Mouse (Mus musculus) limb, embryonic 13.5 days (tissue): ENCODE data around the gene Fcgr2b. TPM values are rescaled to one million over a fixed set of nuclear protein-coding genes. Genes with fewer than 3 reads are reported as not detected.
"Not testable (repeated sequence)": the region's sequence is repeated elsewhere in the genome, so short reads cannot be mapped to it uniquely, and the experiment has no call there.

Source experiments
- ATAC-seq: fragments of 200-750 bp; cut with Nextera tagmentation; 2 replicates; pipeline ENCODE4 v1.8.0; 2017; ENCODE audit warnings: low read depth, moderate number of reproducible peaks, moderate TSS enrichment; ENCODE audit not compliant: low FRiP score
- H3K27ac ChIP-seq: fragments of 300-500 bp; sonication (generic); 2 replicates; pipeline ENCODE4 v1.5.1; 2015; ENCODE audit warnings: inconsistent platforms, mild to moderate bottlenecking, moderate library complexity
- H3K27me3 ChIP-seq: fragments of 300-500 bp; sonication (generic); 2 replicates; pipeline ENCODE4 v1.6.1; 2015; ENCODE audit warnings: mild to moderate bottlenecking, inconsistent platforms
- H3K36me3 ChIP-seq: fragments of 300-500 bp; sonication (generic); 2 replicates; pipeline ENCODE4 v1.6.1; 2015; ENCODE audit warnings: inconsistent platforms, mild to moderate bottlenecking, moderate library complexity
- H3K4me1 ChIP-seq: fragments of 300-500 bp; sonication (generic); 2 replicates; pipeline ENCODE4 v1.6.1; 2015; ENCODE audit warnings: inconsistent platforms
- H3K4me2 ChIP-seq: fragments of 300-500 bp; sonication (generic); replicated peaks from 2 replicates; pipeline ENCODE4 v1.6.1; 2015; ENCODE audit warnings: inconsistent platforms, mild to moderate bottlenecking, moderate library complexity
- H3K4me3 ChIP-seq: fragments of 300-500 bp; sonication (generic); 2 replicates; pipeline ENCODE4 v1.5.1; 2015; ENCODE audit warnings: moderate library complexity, mild to moderate bottlenecking, inconsistent platforms
- H3K9ac ChIP-seq: fragments of 300-500 bp; sonication (generic); 2 replicates; pipeline ENCODE4 v1.6.1; 2015; ENCODE audit warnings: mild to moderate bottlenecking, inconsistent platforms
- H3K9me3 ChIP-seq: fragments of 300-500 bp; sonication (generic); 2 replicates; pipeline ENCODE4 v1.6.1; 2016; ENCODE audit warnings: inconsistent platforms
- WGBS: fragments of 180-500 bp; shearing (Covaris S2); methylation state at CpG from one replicate; pipeline ENCODE4 v1.1.7; 2015; 5-methylcytosine and 5-hydroxymethylcytosine counted together
- polyA plus RNA-seq: library from polyadenylated mRNA; unstranded; fragments of >200 nt; fragmentation: Nextera tagmentation; extraction: Ambion mirVana; gene quantifications from 2 replicates; pipeline ENCODE4 v1.2.1, GENCODE M21; 2015

Fcgr2b gene
- polyA plus RNA-seq, 1 experiment from 2014 or later: 0.84 TPM

DNA sequence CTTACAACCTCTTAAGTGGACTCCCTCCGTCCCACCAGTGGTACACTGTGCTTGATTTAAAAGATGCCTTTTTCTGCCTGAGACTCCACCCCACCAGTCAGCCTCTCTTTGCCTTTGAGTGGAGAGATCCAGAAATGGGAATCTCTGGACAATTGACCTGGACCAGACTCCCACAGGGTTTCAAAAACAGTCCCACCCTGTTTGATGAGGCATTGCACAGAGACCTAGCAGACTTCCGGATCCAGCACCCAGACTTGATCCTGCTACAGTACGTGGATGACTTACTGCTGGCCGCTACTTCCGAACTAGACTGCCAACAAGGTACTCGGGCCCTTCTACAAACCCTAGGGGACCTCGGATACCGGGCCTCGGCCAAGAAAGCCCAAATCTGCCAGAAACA, 31.4 kb downstream of the Fcgr2b start:
- ATAC-seq, H3K9ac ChIP-seq, H3K27me3 ChIP-seq, H3K4me2 ChIP-seq, H3K4me3 ChIP-seq, H3K27ac ChIP-seq, H3K4me1 ChIP-seq, H3K36me3 ChIP-seq: not testable (repeated sequence)
- WGBS: 98% methylated on average over 8 of the region's 9 CpGs
- peaks cover 18% of the 10 kb centered on the region for H3K9me3 ChIP-seq

DNA sequence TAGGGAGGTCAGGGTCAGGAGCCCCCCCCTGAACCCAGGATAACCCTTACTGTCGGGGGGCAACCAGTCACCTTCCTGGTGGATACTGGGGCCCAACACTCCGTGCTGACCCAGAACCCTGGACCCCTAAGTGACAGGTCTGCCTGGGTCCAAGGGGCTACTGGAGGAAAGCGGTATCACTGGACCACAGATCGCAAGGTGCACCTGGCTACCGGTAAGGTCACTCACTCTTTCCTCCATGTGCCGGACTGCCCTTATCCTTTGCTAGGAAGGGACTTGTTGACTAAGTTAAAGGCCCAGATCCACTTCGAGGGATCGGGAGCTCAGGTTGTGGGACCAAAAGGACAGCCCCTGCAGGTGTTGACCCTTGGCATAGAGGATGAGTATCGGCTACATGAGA, 32.2 kb downstream of the Fcgr2b start:
- not testable (repeated sequence) for H3K9ac ChIP-seq, H3K36me3 ChIP-seq, H3K4me2 ChIP-seq, H3K27ac ChIP-seq, ATAC-seq, H3K4me1 ChIP-seq, H3K27me3 ChIP-seq, H3K4me3 ChIP-seq
- 94% methylated on average over 9 of the region's 9 CpGs for WGBS
- H3K9me3 ChIP-seq: peaks cover 18% of the 10 kb centered on the region

DNA sequence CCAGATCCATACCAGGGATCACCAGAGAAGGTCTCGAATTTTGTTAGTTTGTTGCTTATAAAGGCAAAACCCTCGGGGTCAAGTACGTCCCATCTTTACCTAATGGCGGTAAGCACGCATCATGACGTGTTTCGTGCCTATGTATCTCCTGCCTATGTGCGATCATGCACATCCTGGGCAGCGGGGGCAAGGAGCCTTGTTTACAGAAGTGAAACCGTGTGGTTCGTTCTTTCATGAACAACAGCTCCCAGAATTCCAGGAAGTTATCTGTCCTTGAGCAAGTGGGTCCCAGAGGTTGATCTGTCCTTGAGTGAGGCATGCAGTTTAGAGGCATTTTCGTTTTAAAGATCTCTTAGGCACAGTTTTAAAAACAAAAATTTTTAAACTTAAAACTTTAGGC, 37.1 kb downstream of the Fcgr2b start:
- Histone ChIP-seq H3K4me2 (no peak overlapping the region), H3K9ac (no peak overlapping the region), H3K4me1 (no peaks in the 10 kb centered on the region), H3K27ac (no peak overlapping the region), H3K36me3 (no peaks in the 10 kb centered on the region), H3K4me3 (no peak overlapping the region), H3K9me3 (peaks cover 10% of the 10 kb centered on the region), H3K27me3 (no peaks in the 10 kb centered on the region)
- ATAC-seq: no peak
- 88% methylated on average over 12 of the region's 12 CpGs for WGBS

DNA sequence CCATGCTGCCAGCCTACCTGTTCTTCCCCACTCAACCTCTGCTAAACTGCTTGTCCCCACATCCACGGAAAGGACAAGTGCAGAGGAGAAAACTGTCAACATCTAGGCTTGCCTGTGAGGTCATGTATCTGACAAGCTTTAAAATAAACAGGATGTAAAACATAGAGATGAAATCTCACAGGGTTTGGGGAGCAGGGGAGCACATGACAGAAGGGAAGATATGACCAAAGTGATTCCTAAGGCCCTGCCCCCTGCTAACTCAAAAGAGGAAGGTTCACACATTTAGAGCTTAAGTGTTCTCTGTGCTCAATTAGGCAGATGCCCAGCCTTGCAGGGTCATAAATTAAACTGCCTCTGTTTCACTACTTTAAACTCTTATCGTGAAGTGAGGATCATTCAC, 42.0 kb downstream of the Fcgr2b start:
- H3K27ac ChIP-seq: no peak overlapping the region
- no peaks in the 10 kb centered on the region for H3K36me3 ChIP-seq
- H3K9ac ChIP-seq: no peak overlapping the region
- H3K4me2 ChIP-seq: no peak overlapping the region
- 44% methylated on average over 2 of the region's 2 CpGs for WGBS
- ATAC-seq: no peak
- no peaks in the 10 kb centered on the region for H3K27me3 ChIP-seq
- no peaks in the 10 kb centered on the region for H3K9me3 ChIP-seq
- H3K4me1 ChIP-seq: no peaks in the 10 kb centered on the region
- no peak overlapping the region for H3K4me3 ChIP-seq

DNA sequence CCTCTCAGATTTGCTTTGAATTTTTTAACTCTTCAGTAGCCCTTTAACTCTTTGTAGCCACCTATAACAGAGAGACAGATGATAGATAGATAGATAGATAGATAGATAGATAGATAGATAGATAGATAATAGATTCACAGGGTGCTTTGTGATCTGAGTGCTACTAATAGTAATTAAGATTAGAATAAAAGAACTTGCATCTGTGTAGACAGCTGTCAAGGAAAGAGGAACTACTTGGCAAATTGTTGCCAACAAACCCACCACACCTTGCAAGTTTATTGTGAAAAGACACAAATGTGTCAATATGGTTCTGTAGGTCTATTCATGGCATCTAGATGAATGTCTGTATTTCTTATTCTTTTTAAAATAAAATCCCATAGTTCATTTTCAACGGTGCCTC, 42.4 kb downstream of the Fcgr2b start:
- 83% methylated on average over 1 of the region's 1 CpGs for WGBS
- H3K27ac ChIP-seq: no peak overlapping the region
- no peaks in the 10 kb centered on the region for H3K36me3 ChIP-seq
- H3K4me2 ChIP-seq: no peak overlapping the region
- no peaks in the 10 kb centered on the region for H3K4me1 ChIP-seq
- no peaks in the 10 kb centered on the region for H3K27me3 ChIP-seq
- ATAC-seq: no peak
- H3K9me3 ChIP-seq: no peaks in the 10 kb centered on the region
- H3K4me3 ChIP-seq: no peak overlapping the region
- H3K9ac ChIP-seq: no peak overlapping the region

DNA sequence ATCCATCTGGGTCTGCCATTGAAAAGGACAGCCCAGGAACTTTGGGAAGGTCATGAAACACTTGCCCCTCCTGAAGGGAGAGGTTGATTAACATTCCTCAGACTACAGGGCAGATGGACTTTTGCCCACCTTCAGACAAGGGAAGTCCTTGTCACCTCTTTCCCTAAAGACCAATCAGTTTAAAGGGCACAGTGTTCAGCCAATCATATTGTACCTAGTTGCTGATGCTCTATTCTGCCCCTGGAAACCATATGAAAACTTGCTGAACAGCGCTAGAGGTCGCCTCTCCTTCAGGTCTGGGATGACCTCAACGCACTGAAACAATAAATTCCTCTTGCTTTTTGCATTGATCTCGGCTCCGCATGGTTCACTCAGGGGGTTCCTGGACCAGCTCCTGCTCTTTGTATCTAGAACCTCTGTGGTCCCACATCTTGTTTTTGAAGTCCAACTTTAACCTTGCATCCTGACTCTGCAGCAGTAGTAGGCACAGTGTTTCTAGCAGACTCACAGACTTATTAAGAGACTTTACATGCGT, 42.9 kb downstream of the Fcgr2b start:
- Histone ChIP-seq H3K27me3 (no peaks in the 10 kb centered on the region), H3K9ac (no peak overlapping the region), H3K4me2 (no peak overlapping the region), H3K9me3 (no peaks in the 10 kb centered on the region), H3K4me1 (no peaks in the 10 kb centered on the region), H3K4me3 (no peak overlapping the region), H3K27ac (no peak overlapping the region), H3K36me3 (no peaks in the 10 kb centered on the region)
- WGBS: 73% methylated on average over 6 of the region's 6 CpGs
- no peak for ATAC-seq

DNA sequence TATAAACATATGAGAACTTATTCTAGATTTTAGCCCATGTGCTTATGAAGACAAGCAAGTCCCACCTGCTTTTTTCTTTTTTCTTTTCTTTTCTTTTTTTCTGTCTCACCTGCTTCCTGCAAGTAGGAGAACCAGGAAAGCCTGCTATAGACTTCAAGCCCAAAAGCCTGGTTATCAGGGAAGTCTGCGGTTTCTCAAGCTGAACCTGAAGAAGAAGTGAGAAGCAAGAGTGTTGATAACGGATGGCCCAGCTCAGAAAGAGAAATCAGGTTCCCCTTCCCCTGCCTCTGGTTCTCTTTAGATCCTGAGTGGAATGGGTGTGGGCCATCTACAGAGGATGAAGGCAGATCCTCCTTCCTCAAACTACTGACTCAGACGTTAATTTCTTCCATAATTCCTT, 44.3 kb downstream of the Fcgr2b start:
- no peaks in the 10 kb centered on the region for H3K9me3 ChIP-seq
- H3K27me3 ChIP-seq: no peaks in the 10 kb centered on the region
- no peak overlapping the region for H3K27ac ChIP-seq
- no peak overlapping the region for H3K4me3 ChIP-seq
- H3K4me1 ChIP-seq: no peaks in the 10 kb centered on the region
- ATAC-seq: no peak
- no peak overlapping the region for H3K4me2 ChIP-seq
- H3K9ac ChIP-seq: no peak overlapping the region
- H3K36me3 ChIP-seq: no peaks in the 10 kb centered on the region
- 84% methylated on average over 3 of the region's 3 CpGs for WGBS

DNA sequence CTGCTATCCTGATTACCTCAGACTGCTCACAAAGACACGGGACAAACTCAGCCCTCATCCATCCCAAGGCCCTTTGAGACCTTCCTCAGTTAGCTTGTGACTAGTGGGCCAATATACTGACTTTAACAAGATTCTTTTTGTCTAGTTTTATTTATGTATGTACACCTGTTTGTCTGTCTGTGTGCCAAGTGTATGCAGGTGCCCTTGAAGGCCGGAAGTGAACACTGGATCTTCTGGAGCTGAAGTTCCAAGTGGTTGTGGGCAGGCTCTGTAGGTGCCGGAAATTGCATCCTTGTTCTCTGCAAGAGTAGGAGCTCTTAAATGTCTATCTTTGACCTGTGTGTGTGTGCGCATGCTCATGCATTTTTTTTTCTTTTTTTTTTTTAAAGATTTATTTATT, 47.1 kb downstream of the Fcgr2b start:
- ATAC-seq: no peak
- no peaks in the 10 kb centered on the region for H3K9me3 ChIP-seq
- no peaks in the 10 kb centered on the region for H3K4me1 ChIP-seq
- H3K4me2 ChIP-seq: no peak overlapping the region
- H3K27me3 ChIP-seq: no peaks in the 10 kb centered on the region
- H3K27ac ChIP-seq: no peak overlapping the region
- WGBS: 83% methylated on average over 4 of the region's 4 CpGs
- no peak overlapping the region for H3K9ac ChIP-seq
- H3K36me3 ChIP-seq: no peaks in the 10 kb centered on the region
- H3K4me3 ChIP-seq: no peak overlapping the region

DNA sequence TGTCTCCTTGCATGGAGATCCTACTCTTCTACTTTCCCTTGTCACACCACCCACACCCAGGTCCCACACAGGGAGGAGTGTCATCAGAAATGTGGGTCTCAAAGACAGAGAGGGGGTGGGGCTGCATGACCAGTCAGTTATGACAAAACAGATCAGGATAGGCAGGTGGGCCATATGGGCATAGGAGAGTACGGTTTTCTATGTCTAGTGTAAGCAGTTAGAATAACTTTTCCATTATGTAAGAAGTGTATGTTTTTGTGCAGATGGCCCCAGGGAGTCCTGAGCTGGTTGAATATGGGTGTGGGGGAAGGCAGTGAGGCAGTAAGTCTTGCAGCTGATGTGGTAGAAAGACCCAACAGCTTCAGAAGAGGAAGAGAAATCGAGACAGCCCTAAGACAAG, 47.9 kb downstream of the Fcgr2b start:
- Histone ChIP-seq H3K4me1 (no peaks in the 10 kb centered on the region), H3K9ac (no peak overlapping the region), H3K27me3 (no peaks in the 10 kb centered on the region), H3K27ac (no peak overlapping the region), H3K36me3 (no peaks in the 10 kb centered on the region), H3K9me3 (no peaks in the 10 kb centered on the region), H3K4me3 (no peak overlapping the region), H3K4me2 (no peak overlapping the region)
- 67% methylated on average over 2 of the region's 2 CpGs for WGBS
- no peak for ATAC-seq

DNA sequence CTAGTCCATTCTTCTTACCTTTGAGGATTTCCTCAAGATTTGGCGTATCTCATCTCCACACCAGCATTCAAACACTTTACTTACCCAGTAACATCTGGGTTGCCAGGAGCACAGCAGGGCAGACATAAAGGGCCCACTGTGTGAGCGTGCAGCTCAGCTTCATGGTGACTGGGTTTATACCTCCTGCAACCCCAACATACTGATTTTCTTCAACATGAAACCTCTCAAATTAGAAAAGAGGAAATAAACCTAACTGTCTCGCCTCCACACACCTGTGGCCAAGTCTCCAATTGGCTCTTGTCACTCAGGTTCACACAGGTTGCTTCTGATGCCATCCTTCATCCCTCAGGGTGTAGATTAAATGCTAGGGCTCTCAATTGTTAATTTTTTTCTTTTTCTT, 49.0 kb downstream of the Fcgr2b start, which contains the start of gene Fcrla:
Fcrla (minus strand) TSS at position 206 of the 400 bp plus-strand sequence.
- no peaks in the 10 kb centered on the region for H3K27me3 ChIP-seq
- no peaks in the 10 kb centered on the region for H3K4me1 ChIP-seq
- no peak within 1 kb of the TSS for H3K4me3 ChIP-seq
- no peaks in the 10 kb centered on the region for H3K9me3 ChIP-seq
- H3K27ac ChIP-seq: no peak within 1 kb of the TSS
- no peaks in the 10 kb centered on the region for H3K36me3 ChIP-seq
- ATAC-seq: no peak
- H3K4me2 ChIP-seq: no peak within 1 kb of the TSS
- WGBS: 75% methylated on average over 3 of the region's 3 CpGs
- H3K9ac ChIP-seq: no peak within 1 kb of the TSS

DNA sequence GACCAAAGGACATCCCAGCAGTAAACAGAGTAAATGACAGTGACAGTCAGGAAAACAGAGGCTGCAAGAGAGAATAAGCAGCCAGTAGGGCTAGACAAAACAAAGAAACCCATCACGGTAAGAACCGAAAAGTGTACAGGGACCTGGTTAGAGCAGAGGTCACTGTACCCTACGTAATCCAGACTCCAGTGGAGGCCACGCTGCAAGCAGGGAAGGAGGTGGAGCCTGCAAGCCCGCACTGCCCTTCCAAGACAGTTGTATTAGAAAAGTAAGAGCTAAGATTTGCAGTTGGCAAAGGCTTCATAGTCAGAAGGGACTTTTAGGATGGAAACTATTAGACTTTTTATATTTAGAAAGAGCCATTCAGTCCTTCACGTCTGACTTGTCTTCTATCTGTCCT, 49.4 kb downstream of the Fcgr2b start:
- ATAC-seq: no peak
- Histone ChIP-seq H3K36me3 (no peaks in the 10 kb centered on the region), H3K9me3 (no peaks in the 10 kb centered on the region), H3K4me2 (no peak overlapping the region), H3K4me3 (no peak overlapping the region), H3K27me3 (no peaks in the 10 kb centered on the region), H3K27ac (no peak overlapping the region), H3K9ac (no peak overlapping the region), H3K4me1 (no peaks in the 10 kb centered on the region)
- WGBS: 54% methylated on average over 6 of the region's 6 CpGs

DNA sequence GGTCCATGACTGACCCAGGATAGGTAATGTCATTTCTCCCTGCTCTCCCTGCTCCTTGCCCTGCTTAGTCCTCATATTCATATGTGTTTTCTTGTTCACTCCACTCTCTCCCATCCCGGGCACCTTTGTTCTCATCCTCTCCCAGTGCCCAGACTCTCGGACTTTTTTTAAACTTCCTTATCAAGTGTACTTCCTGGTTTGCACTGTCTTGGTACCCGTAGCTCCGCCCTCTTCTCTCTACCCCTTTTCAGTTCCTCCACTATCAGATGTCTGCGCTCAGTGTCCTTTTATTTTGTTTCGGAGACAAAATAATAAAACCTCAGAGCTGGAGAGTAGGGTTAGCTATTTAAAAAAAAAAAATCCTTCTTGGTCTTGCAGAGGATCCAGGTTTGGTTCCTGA, 51.9 kb downstream of the Fcgr2b start:
- Histone ChIP-seq H3K36me3 (no peaks in the 10 kb centered on the region), H3K4me2 (no peak overlapping the region), H3K9ac (no peak overlapping the region), H3K9me3 (no peaks in the 10 kb centered on the region; the same call in 1 of the 2 replicates), H3K4me1 (no peaks in the 10 kb centered on the region), H3K27ac (no peak overlapping the region), H3K4me3 (no peak overlapping the region), H3K27me3 (no peaks in the 10 kb centered on the region)
- ATAC-seq: no peak
- WGBS: 83% methylated on average over 6 of the region's 6 CpGs

DNA sequence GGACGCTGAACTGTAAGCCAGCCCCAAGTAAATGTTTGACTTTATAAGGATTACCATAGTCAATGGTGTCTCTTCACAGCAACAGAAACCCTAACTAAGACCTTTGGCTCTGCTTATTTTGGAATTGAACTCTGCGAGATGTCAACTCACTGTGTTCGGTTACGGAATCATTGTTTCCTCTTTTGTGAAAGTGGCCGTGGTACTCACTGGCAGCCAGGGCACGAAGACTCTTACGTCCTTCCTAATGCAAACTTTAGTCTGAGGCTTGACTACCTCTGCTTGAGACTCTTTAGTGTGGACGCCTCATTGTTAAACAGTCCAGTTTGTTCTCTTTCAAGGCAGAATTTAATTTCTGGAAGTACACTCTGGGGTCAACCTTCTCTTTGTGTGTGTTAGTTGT, 57.0 kb downstream of the Fcgr2b start:
- 89% methylated on average over 8 of the region's 8 CpGs for WGBS
- Histone ChIP-seq H3K4me1 (no peaks in the 10 kb centered on the region), H3K9ac (no peak overlapping the region), H3K27ac (no peak overlapping the region), H3K9me3 (no peaks in the 10 kb centered on the region; the same call in 1 of the 2 replicates), H3K27me3 (no peaks in the 10 kb centered on the region), H3K4me2 (no peak overlapping the region), H3K4me3 (no peak overlapping the region), H3K36me3 (no peaks in the 10 kb centered on the region)
- ATAC-seq: no peak
